Mouse (Mus musculus): Measurements from ENCODE around the gene Adam17.

Gene Adam17

GRCm38 (mm10) chr12:21362686-21363085 lies 10.7 kb downstream of the Adam17 start:
- in situ Hi-C loops (cut with MboI, MseI), result no loop called here

GRCm38 (mm10) chr12:21353681-21354080 lies 19.8 kb downstream of the Adam17 start:
- in situ Hi-C loops (cut with MboI, MseI), result no loop called here

DNA sequence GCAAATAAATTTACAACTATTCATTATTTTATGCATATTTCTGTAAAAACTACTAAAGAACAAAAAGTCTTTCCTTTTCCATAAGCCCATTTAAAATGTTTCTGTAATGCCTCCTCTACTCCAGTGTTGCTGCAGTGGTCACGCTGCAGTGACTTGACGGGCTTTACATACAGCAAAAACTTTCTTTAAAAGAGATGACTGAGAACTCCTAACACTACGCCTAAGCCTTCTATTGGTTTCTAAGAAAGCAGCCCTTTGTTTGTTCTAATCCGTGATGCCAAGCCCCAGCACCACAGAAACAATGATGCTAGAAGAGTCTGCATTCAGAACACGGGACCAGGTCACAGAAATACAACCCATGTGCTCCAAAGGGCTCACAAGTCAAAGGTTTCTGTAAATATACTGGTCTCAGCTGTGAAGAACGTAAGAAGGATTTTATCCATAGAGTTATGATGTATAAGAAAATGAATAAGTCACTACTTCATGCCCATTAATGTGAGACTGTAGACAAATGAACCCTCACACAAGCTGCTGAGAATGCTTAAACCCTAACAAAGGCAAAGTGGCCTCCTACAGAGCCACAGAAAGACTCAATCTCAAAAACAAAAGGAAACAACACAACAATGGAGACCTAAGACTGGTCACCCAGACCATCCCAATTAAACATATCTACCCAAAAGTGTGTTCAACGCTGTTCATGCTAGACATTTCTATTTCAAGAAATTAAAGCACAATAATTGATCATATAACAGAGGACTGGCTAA lies 23.1 kb downstream of the Adam17 start:
- in situ Hi-C loops (cut with MboI, MseI), result no loop called here

GRCm38 (mm10) chr12:21346972-21347371 lies 26.5 kb downstream of the Adam17 start:
- in situ Hi-C loops (cut with MboI, MseI), result no loop called here

DNA sequence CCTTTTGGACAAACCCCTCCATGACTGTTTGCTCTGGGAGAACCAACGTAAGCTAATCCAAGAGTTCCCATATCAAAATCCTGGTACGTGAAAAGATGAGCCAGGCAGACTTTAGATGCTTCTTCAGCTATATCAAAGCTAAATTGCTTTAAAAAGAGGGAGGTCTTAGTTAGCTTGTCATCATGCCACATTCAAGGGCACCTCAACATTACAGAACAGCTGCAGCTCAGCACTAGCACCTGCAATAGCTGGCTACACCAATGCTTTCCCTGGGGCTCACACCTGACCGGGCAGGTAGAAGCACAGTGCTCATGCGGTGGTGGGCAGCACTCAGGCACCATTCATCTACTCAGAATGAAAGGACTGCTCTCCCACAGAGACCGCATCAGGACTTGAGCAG lies 32.8 kb downstream of the Adam17 start:
- in situ Hi-C loops (cut with MboI, MseI), result no loop called here

GRCm38 (mm10) chr12:21337171-21337570 lies 36.3 kb downstream of the Adam17 start:
- in situ Hi-C loops (cut with MboI, MseI), result no loop called here

DNA sequence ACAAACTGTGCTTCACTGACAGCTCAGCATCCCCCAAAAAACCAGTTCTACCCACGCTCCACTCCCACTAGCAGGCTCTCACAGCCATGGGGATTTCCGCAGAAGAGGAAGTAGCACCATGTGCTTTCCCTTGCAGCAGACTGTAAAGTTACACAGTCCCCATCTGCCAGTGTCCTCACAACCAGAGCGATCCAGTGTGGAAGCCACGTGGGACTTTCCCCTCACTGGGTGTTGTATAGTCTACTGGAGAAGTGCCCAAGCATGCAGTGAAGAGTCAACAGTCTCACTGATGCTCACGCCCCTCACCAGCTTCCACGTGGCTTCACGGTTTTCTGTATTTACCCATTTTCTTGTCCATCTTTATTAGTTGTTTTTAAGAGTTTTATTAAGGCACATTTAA lies 37.6 kb downstream of the Adam17 start:
- in situ Hi-C loops (cut with MboI, MseI), result no loop called here

GRCm38 (mm10) chr12:21333766-21334165 lies 39.7 kb downstream of the Adam17 start:
- in situ Hi-C loops (cut with MboI, MseI), result no loop called here

DNA sequence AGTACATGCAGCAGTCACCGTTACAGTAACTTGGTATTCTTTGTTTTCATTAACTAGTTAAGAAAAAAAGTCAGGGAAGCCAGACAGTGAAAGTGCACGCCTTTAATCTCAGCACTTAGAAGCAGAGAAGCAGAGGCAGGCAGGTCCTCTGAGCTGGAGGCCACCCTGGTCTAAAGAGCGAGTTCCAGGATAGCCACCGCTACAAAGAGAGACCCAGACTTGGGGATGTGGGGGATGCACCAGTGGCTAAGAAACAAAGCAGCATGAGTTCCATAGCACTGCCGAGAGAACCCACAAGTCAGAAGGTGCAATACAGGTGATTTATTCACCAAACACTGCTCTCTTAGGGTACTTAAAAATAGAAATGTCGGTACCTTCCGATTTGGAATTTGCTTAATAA lies 40.4 kb downstream of the Adam17 start:
- in situ Hi-C loops (cut with MboI, MseI), result no loop called here

GRCm38 (mm10) chr12:21331711-21332110 lies 41.7 kb downstream of the Adam17 start:
- in situ Hi-C loops (cut with MboI, MseI), result no loop called here

- in situ Hi-C loops (cut with MboI, MseI), result no loop called here
Measured at GRCm38 (mm10) chr12:21330961-21331576, 42.4 kb downstream of the Adam17 start.

GRCm38 (mm10) chr12:21329661-21330400 lies 43.6 kb downstream of the Adam17 start:
- in situ Hi-C loops (cut with MboI, MseI), result loop anchor here (5.0 to 10.0 kb wide), 3 partner anchors 37 to 285 kb away; no protein-coding TSS in a partner anchor

- in situ Hi-C loops (cut with MboI, MseI), result loop anchor here (5.0 to 10.0 kb wide), 3 partner anchors 34 to 288 kb away; no protein-coding TSS in a partner anchor
Measured at GRCm38 (mm10) chr12:21326325-21326724, 47.1 kb downstream of the Adam17 start.

DNA sequence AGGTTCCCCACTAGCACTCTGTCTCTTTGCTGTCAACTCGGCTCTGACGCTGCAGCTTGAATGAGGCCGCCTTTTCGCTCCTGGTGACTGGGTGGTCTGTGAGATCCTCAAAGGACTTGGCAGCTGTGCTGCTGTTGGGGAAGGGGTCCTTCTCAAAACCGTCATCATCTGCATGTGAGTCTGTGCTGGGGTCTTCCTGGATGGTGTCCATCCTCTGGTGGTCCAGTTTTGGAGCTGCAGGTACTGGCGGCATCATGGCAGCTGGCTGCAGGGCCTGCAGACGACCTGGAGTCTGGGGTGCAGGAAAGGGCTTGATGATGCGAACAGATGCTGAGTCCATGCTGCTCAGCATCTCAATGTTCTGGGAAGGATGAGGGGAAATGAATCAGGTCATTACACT lies 48.2 kb downstream of the Adam17 start:
- in situ Hi-C loops (cut with MboI, MseI), result loop anchor here (5.0 to 10.0 kb wide), 3 partner anchors 33 to 290 kb away; no protein-coding TSS in a partner anchor

GRCm38 (mm10) chr12:21324101-21324500 lies 49.3 kb downstream of the Adam17 start:
- in situ Hi-C loops (cut with MboI, MseI), result loop anchor here (10.0 kb wide), 1 partner anchor 291 kb away; no protein-coding TSS in a partner anchor

DNA sequence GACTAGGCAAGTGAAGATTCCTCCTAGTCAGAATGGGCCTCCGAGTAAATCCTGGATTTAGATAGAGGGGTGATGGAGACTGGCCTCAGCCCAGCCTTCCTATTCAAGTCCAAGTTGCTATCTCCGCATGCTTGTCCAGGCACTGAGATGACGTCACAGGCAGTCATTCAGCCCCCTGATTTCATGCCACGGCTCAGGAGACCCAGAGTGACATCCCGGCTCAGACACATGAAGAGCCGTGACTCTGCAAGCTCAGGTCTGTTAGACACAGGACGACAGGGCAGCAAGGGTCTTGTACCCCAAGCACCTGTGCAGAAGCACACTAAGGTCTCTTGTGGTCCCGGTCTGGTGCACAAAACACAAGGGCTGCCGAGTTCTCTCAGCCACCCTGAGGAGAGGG lies 50.6 kb downstream of the Adam17 start:
- in situ Hi-C loops (cut with MboI, MseI), result loop anchor here (10.0 kb wide), 1 partner anchor 292 kb away; no protein-coding TSS in a partner anchor

DNA sequence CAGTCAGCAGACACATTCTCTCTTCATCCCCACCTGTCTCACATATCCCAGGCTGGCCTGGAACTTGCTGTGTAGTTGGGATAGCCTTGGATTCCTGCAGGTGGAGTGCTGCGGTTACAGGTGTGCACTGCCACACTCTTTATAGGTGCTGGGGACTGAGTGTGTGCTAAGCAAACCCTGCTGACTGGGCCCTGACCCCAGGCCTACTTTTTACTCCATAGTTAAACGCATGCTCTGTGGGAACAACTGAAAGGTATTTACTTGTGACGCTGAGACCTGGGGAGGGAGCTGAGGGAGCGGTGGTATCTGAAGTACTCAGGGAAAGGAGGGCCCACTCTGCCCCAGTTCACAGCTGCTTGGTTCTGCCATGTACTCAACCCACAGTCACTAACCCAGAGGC lies 51.1 kb downstream of the Adam17 start:
- in situ Hi-C loops (cut with MboI, MseI), result loop anchor here (10.0 kb wide), 1 partner anchor 293 kb away; no protein-coding TSS in a partner anchor

DNA sequence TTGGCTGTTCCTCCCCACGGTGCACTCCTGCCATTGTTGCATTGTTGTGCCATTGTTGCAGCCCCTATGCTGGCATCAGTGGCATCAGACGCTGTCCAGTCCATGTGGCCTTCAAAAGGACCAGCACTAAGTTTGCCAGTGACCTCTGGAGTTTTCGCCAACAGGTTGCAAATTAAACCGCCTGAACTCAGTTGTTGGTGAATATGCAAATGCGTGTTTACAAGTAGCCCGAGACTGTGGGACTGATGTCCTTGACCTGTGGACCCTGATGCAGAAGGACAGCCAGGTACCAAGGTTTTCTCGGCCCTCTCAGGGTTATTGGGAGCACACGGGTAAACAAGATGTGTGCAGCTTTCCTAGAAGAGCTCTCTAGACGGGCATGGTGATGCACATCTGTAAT lies 52.3 kb downstream of the Adam17 start:
- in situ Hi-C loops (cut with MboI, MseI), result loop anchor here (10.0 kb wide), 1 partner anchor 294 kb away; no protein-coding TSS in a partner anchor

DNA sequence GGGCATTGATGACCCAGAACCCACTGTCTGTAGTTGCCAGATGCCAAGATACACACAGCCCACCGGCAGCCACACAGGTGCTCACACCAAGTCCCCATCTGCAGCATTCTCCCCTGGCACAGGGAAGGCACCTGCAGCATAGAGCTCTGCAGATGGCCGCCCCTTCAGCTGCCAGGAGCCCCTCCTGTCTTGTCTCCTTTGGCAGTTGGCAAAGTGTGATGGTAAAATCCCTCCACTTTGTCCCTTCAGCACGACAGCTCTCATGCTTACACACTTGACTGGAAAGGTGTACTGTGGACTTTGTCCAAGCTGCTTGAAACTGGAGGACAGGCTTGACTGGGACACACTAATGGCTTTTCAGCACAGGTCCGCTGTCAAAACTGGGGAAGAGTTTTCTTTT lies 53.1 kb downstream of the Adam17 start:
- in situ Hi-C loops (cut with MboI, MseI), result loop anchor here (10.0 kb wide), 1 partner anchor 294 kb away; no protein-coding TSS in a partner anchor

DNA sequence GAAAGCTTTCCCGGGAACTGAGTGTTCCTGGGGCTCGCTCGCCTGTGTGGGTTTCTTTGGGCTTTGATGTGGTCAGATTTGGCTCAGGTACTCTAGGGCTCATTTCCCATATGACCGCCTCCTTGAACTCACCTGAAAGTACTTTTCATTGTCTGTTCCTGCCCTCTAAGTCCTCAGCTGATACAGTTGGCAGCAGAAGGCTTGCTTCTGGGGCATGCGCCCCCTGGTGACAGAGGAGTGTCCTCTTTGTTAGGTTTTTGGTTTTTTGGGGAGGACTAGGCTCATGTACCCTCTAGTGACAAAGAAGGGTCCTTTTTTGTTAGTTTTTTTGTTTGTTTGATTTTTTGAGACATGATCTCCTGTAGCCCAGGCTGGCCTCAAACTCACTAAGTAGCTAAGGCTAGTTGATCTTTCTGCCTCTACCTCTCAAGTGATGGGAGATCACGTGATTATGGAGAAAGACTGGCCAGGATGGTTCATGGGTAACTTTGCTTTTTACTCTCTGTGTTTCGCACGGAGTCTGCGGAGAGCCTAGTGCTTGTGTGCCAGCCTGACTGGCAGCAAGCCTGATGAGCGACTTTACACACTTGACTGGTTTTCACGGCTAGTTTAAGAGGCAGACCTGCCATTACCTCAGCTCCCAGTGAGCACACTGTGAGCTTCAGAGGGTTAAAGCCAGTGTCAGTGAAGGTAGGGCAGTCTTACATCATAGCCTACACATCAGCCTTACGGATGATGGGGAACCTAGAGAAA lies 55.1 kb downstream of the Adam17 start:
- in situ Hi-C loops (cut with MboI, MseI), result no loop called here

GRCm38 (mm10) chr12:21316869-21317265 lies 56.6 kb downstream of the Adam17 start:
- in situ Hi-C loops (cut with MboI, MseI), result no loop called here

Data from regulatory T cell (primary cell).